ENCODE assay signal across 23 mouse cellular contexts in genomic region chr16:9527214-9527613, GRCm38 (mm10).
"Had no signal": no experiment of that assay in that cellular context is flagged by ENCODE, and none has a peak within 500 bp of the region (broad histone marks: within the 10 kb centered on the region; RNA-seq: fewer than 3 reads in every experiment).

No protein-coding gene starts in this region.

- H3K4me3 ChIP-seq: gastrocnemius, adult 2 months; heart, embryonic 10.5 days; heart, embryonic 12.5 days; hindbrain, embryonic 10.5 days; hindbrain, embryonic 13.5 days; hindbrain, embryonic 15.5 days; layer of hippocampus, adult 2 months; left cerebral cortex, adult 2 months; limb, embryonic 10.5 days; limb, embryonic 12.5 days; liver, embryonic 15.5 days had no signal

- H3K27me3 ChIP-seq: heart, embryonic 12.5 days; hindbrain, embryonic 15.5 days; limb, embryonic 12.5 days; liver, embryonic 15.5 days had no signal

- H3K9me3 ChIP-seq: heart, embryonic 10.5 days; heart, embryonic 12.5 days; hindbrain, embryonic 13.5 days; hindbrain, embryonic 15.5 days; limb, embryonic 10.5 days; limb, embryonic 12.5 days; liver, embryonic 15.5 days had no signal

- H3K27ac ChIP-seq: gastrocnemius, adult 2 months; heart, embryonic 10.5 days; hindbrain, embryonic 10.5 days; hindbrain, embryonic 13.5 days; hindbrain, embryonic 15.5 days; hindbrain, postnatal 0 days; layer of hippocampus, adult 2 months; left cerebral cortex, adult 2 months; limb, embryonic 10.5 days; limb, embryonic 12.5 days; liver, embryonic 15.5 days had no signal

- H3K36me3 ChIP-seq: heart, embryonic 10.5 days; heart, embryonic 12.5 days; hindbrain, embryonic 10.5 days; hindbrain, embryonic 13.5 days; hindbrain, embryonic 15.5 days; limb, embryonic 10.5 days; limb, embryonic 12.5 days; liver, embryonic 15.5 days had no signal

- ATAC-seq: hindbrain, postnatal 0 days; intestine, embryonic 16.5 days had no signal

- H3K9ac ChIP-seq: heart, embryonic 12.5 days; hindbrain, embryonic 13.5 days; hindbrain, embryonic 15.5 days; limb, embryonic 12.5 days; liver, embryonic 15.5 days had no signal

- H3K4me1 ChIP-seq: heart, embryonic 10.5 days; heart, embryonic 12.5 days; hindbrain, embryonic 13.5 days; hindbrain, embryonic 15.5 days; limb, embryonic 10.5 days; limb, embryonic 12.5 days; liver, embryonic 15.5 days had no signal

- H3K4me2 ChIP-seq: heart, embryonic 12.5 days; hindbrain, embryonic 13.5 days; hindbrain, embryonic 15.5 days; limb, embryonic 12.5 days; liver, embryonic 15.5 days had no signal

- DNase-seq: gastrocnemius, adult 2 months; gastrocnemius, postnatal 10 days; gastrocnemius, postnatal 25 days; heart, adult 18-20 months; heart, postnatal 10 days; heart, postnatal 4 days; kidney, adult 11 months; kidney, adult 2 months; kidney, postnatal 10 days; kidney, postnatal 25 days; kidney, postnatal 4 days had no signal
